Mouse (Mus musculus): ENCODE measurements around the gene Caprin2. TPM values are rescaled to one million over a fixed set of nuclear protein-coding genes. Genes with fewer than 3 reads are reported as not detected.

Caprin2 gene
- total and polyA plus RNA-seq, 3 experiments = 5.9 to 6.4 TPM; not detected in 1

DNA sequence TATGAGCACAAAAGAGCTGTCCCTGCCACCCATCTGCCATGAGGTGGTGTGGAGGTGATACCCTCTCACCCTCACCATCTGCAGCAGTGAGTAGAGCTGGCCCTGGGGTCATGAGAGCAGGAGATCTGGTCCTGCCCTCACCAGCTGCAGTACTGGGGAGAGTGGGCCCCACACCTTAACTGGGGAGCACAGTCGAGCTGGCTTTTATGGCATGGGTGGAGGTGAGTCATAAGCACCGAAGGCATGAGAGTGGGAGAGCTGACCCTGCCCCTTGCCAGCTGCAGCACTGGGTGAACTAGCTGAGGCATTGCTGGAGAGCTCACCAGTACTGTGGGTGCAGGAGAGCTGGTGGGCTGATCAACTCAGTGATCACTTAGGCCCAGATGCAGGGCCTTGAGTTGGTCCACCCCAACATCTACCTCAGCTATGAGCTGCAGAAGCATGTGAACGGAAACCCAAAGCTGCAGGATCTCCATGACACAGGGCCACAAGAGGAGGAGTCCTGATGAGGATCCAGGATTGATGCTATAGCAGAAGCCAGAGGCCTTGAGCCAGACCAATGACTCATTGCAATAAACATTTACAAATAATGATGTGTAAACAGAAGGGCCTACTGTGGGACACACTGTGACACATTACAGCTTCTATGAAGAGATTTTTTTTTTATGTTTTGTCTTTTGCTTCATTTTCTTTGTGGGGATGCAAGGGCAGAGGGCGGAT lies 77.3 kb downstream of the Caprin2 start:
- no peaks in the 10 kb centered on the region for H3K9me3 ChIP-seq (replicated peaks; ENCODE audit: insufficient read depth, low read length)
- H3K4me3 ChIP-seq (ENCODE audit: control insufficient read depth in 1 of 2, insufficient read depth in 1 of 2, low read depth in 2 of 2, low read length in 2 of 2) = no peak overlapping the region
- no peaks in the 10 kb centered on the region for H3K4me1 ChIP-seq (ENCODE audit: control insufficient read depth in 1 of 2, insufficient read depth in 2 of 2, low read length in 2 of 2)
- no peaks in the 10 kb centered on the region for H3K27me3 ChIP-seq (ENCODE audit: control insufficient read depth in 1 of 2, insufficient read depth in 2 of 2, low read length in 2 of 2)
- H3K27ac ChIP-seq (ENCODE audit: control insufficient read depth, low read depth, low read length) = no peak overlapping the region
- TF ChIP-seq NRF1 (IDR thresholded peaks at IDR 0.05; ENCODE audit: insufficient read depth, low read depth, low read length, poor library complexity, severe bottlenecking) (no peak), MAZ (IDR thresholded peaks at IDR 0.05; ENCODE audit: low read depth, low read length) (no peak), HCFC1 (IDR thresholded peaks at IDR 0.05; ENCODE audit: low read depth, low read length) (no peak), GABPA (IDR thresholded peaks at IDR 0.05; ENCODE audit: low read depth, low read length) (no peak), CTCF (IDR thresholded peaks at IDR 0.05 in 2 of 3, conservative IDR thresholded peaks at IDR 0.05 in 1 of 3; ENCODE audit: control insufficient read depth in 1 of 3, insufficient read depth in 1 of 3, low read depth in 2 of 3, low read length in 3 of 3, poor library complexity in 1 of 3, severe bottlenecking in 1 of 3) (no peak), POLR2AphosphoS5 (IDR thresholded peaks at IDR 0.05; ENCODE audit: borderline replicate concordance, low read depth, low read length) (no peak), RAD21 (IDR thresholded peaks at IDR 0.05; ENCODE audit: low read depth, low read length) (no peak), ZNF384 (IDR thresholded peaks at IDR 0.05; ENCODE audit: low read depth, low read length) (no peak), MAX (IDR thresholded peaks at IDR 0.05; ENCODE audit: low read length) (no peak), USF1 (IDR thresholded peaks at IDR 0.05; ENCODE audit: low read depth, low read length) (no peak), MYC (IDR thresholded peaks at IDR 0.05; ENCODE audit: low read depth, low read length) (no peak), E2F4 (IDR thresholded peaks at IDR 0.05; ENCODE audit: borderline replicate concordance, low read depth, low read length) (no peak), TAL1 (IDR thresholded peaks at IDR 0.05; ENCODE audit: low read length) (no peak), BHLHE40 (IDR thresholded peaks at IDR 0.05; ENCODE audit: borderline replicate concordance, low read depth, low read length) (no peak), ETS1 (IDR thresholded peaks at IDR 0.05; ENCODE audit: low read depth, low read length) (no peak), UBTF (IDR thresholded peaks at IDR 0.05; ENCODE audit: borderline replicate concordance, insufficient read depth, low read depth, low read length) (no peak), CHD2 (IDR thresholded peaks at IDR 0.05; ENCODE audit: low read length) (no peak), CHD1 (IDR thresholded peaks at IDR 0.05; ENCODE audit: low read depth, low read length) (no peak), SMC3 (IDR thresholded peaks at IDR 0.05; ENCODE audit: low read depth, low read length) (no peak), MEF2A (IDR thresholded peaks at IDR 0.05; ENCODE audit: extremely low read depth, insufficient replicate concordance, low read depth, low read length, poor library complexity, severe bottlenecking) (no peak)
- H3K36me3 ChIP-seq (ENCODE audit: control insufficient read depth in 1 of 2, insufficient read depth in 2 of 2, low read length in 2 of 2) = peaks cover 0 to 6% of the 10 kb centered on the region in 2 experiments; a peak in 2 of 4 replicates
- no peak overlapping the region for H3K9ac ChIP-seq (ENCODE audit: control insufficient read depth, low read depth, low read length, poor library complexity, severe bottlenecking)
- no peak for DNase-seq (ENCODE audit: low read depth, low spot score)
- no peaks in the 10 kb centered on the region for H3K79me2 ChIP-seq (ENCODE audit: control insufficient read depth, insufficient read depth, low read length, poor library complexity)
